Mouse (Mus musculus) lung, adult 2 months (tissue): ENCODE results near the gene Nup35.

Experiments
- CTCF ChIP-seq: fragments of 200-500 bp; IDR thresholded peaks from 2 replicates; pipeline ENCODE4 v1.5.1; 2011; ENCODE audit warnings: mild to moderate bottlenecking, low read length, control low read depth; ENCODE audit not compliant: insufficient read depth
- POLR2A ChIP-seq: fragments of 200-500 bp; IDR thresholded peaks from 2 replicates; pipeline ENCODE4 v1.6.1; 2011; ENCODE audit warnings: low read depth, mild to moderate bottlenecking, control low read depth, low read length, borderline replicate concordance; ENCODE audit errors: extremely low read depth

GRCm38 (mm10) chr2:80683727-80684239 is 66.7 kb downstream of the Nup35 start:
- TF ChIP-seq CTCF (no peak), POLR2A (no peak)
